Comparison of ENCODE assay signal across 9 mouse cellular contexts in genomic region chr7:19176516-19176947, GRCm38 (mm10). TPM values are rescaled to one million over a fixed set of nuclear protein-coding genes. Genes with fewer than 3 reads are reported as not detected.
A peak's percentile ranks its signal among the peaks of the same experiment; 100 is the strongest.
DNase-seq lines count a peak whose midpoint lies in the region; ATAC-seq and TF ChIP-seq lines count a peak whose summit lies in the region.
"Had no signal": no experiment of that assay in that cellular context is flagged by ENCODE, and none has a peak within 500 bp of the region (broad histone marks: within the 10 kb centered on the region; RNA-seq: fewer than 3 reads in every experiment).

No protein-coding gene starts in this region.

- peaks cover 52% of the 10 kb centered on the region for H3K27me3 ChIP-seq in heart, embryonic 12.5 days (replicated peaks)
- H3K27me3 ChIP-seq in limb, embryonic 12.5 days: peaks cover 70% of the 10 kb centered on the region
- H3K27me3 ChIP-seq in stomach, embryonic 16.5 days (ENCODE audit: control insufficient read depth, insufficient read depth, low read length): peaks cover 50% of the 10 kb centered on the region
- H3K27me3 ChIP-seq in kidney, adult 2 months (replicated peaks; ENCODE audit: control insufficient read depth, insufficient read depth, low read length): no peaks in the 10 kb centered on the region; the same call in none of the 2 replicates

- H3K4me1 ChIP-seq in heart, embryonic 12.5 days (replicated peaks): peaks cover 40% of the 10 kb centered on the region
- peaks cover 29% of the 10 kb centered on the region for H3K4me1 ChIP-seq in limb, embryonic 12.5 days (replicated peaks)
- peaks cover 18% of the 10 kb centered on the region for H3K4me1 ChIP-seq in stomach, embryonic 16.5 days (ENCODE audit: control insufficient read depth, insufficient read depth, low read length)
- H3K4me1 ChIP-seq in kidney, adult 2 months (ENCODE audit: control insufficient read depth, insufficient read depth, low read length): peaks cover 6% of the 10 kb centered on the region

- no peak overlapping the region for H3K27ac ChIP-seq in heart, embryonic 12.5 days (ENCODE audit: poor library complexity, severe bottlenecking)
- no peak overlapping the region for H3K27ac ChIP-seq in limb, embryonic 12.5 days
- no peak overlapping the region for H3K27ac ChIP-seq in stomach, embryonic 16.5 days (ENCODE audit: low read length)
- no peak overlapping the region for H3K27ac ChIP-seq in kidney, adult 2 months (ENCODE audit: insufficient read depth, low read depth, low read length)

- H3K36me3 ChIP-seq in heart, embryonic 12.5 days: no peaks in the 10 kb centered on the region
- no peaks in the 10 kb centered on the region for H3K36me3 ChIP-seq in limb, embryonic 12.5 days
- no peaks in the 10 kb centered on the region for H3K36me3 ChIP-seq in stomach, embryonic 16.5 days (ENCODE audit: control insufficient read depth, insufficient read depth, low read length)
- H3K36me3 ChIP-seq in kidney, adult 2 months (ENCODE audit: control insufficient read depth, insufficient read depth, low read length): no peaks in the 10 kb centered on the region

- peak overlapping the region; percentile 28 for H3K4me3 ChIP-seq in heart, embryonic 12.5 days
- peak overlapping the region; percentile 40 for H3K4me3 ChIP-seq in limb, embryonic 12.5 days (replicated peaks)
- H3K4me3 ChIP-seq in stomach, embryonic 16.5 days (replicated peaks; ENCODE audit: low read length): peak overlapping the region; percentile 20
- no peak overlapping the region for H3K4me3 ChIP-seq in kidney, adult 2 months (ENCODE audit: insufficient read depth, low read depth, low read length)

- WGBS in heart, embryonic 12.5 days: 6% methylated on average over 17 of the region's 21 CpGs
- 4% methylated on average over 18 of the region's 21 CpGs for WGBS in limb, embryonic 12.5 days
- 9% methylated on average over 21 of the region's 21 CpGs for WGBS in stomach, embryonic 16.5 days
- WGBS in kidney, adult 2 months: 13% methylated on average over 20 of the region's 21 CpGs

- H3K4me2 ChIP-seq in heart, embryonic 12.5 days: peak overlapping the region; percentile 46
- peak overlapping the region; percentile 55 for H3K4me2 ChIP-seq in limb, embryonic 12.5 days
- H3K4me2 ChIP-seq in stomach, embryonic 16.5 days (ENCODE audit: low read depth, low read length): peak overlapping the region; percentile 22; the same call in 1 of the 2 replicates

- DNase-seq in heart, adult 9 months (ENCODE audit: low spot score in 2 of 2): no peak
- peak; percentile 18 for DNase-seq in thymus, postnatal 4 days
- DNase-seq in thymus, adult 18-20 months: no peak
- DNase-seq in B cell, adult 2 months: no peak
- DNase-seq in kidney, adult 2 months: no peak
- DNase-seq: lung, adult 2 months had no signal

- H3K9me3 ChIP-seq in heart, embryonic 12.5 days (replicated peaks): 0 out of 2 replicates have a peak, but pooled peaks cover 5% of the 10 kb centered on the region
- H3K9me3 ChIP-seq in limb, embryonic 12.5 days: peaks cover 11% of the 10 kb centered on the region; the same call in 1 of the 2 replicates
- no peaks in the 10 kb centered on the region; the same call in 1 of the 2 replicates for H3K9me3 ChIP-seq in stomach, embryonic 16.5 days (replicated peaks; ENCODE audit: control insufficient read depth, low read length)

- ATAC-seq in heart, embryonic 12.5 days (ENCODE audit: insufficient number of reproducible peaks, low FRiP score): no peak
- ATAC-seq in limb, embryonic 12.5 days (ENCODE audit: insufficient number of reproducible peaks, insufficient read depth, low FRiP score, low TSS enrichment, low read depth): 0 out of 2 replicates have a peak, but pooled peaks have one; percentile 9
- ATAC-seq in stomach, embryonic 16.5 days (ENCODE audit: insufficient read depth, low FRiP score): no peak

- no peak for TF ChIP-seq POLR2A in kidney, adult 2 months (IDR thresholded peaks at IDR 0.05; ENCODE audit: low read depth, low read length)

- no peak for TF ChIP-seq CTCF in kidney, adult 2 months (conservative IDR thresholded peaks at IDR 0.05; ENCODE audit: insufficient read depth, insufficient read length, low read depth, low read length)

- peak overlapping the region; percentile 14; the same call in 1 of the 2 replicates for H3K9ac ChIP-seq in heart, embryonic 12.5 days
- H3K9ac ChIP-seq in limb, embryonic 12.5 days (replicated peaks): peak overlapping the region; percentile 40
- H3K9ac ChIP-seq in stomach, embryonic 16.5 days (ENCODE audit: low read length): peak overlapping the region; percentile 52; the same call in 1 of the 2 replicates

RNA-seq across cellular contexts. Expression of gene Eml2, which starts 0.3 kb away (rescaled TPM):
- 17.7 and 18.2 TPM in 2 replicates for polyA plus RNA-seq in heart, embryonic 12.5 days (2016; fragmentation: Nextera tagmentation; extraction: Ambion mirVana)
- polyA plus RNA-seq in limb, embryonic 12.5 days (2016; fragmentation: Nextera tagmentation; extraction: Ambion mirVana): 3.9 and 5.9 TPM in 2 replicates
- polyA plus RNA-seq in stomach, embryonic 16.5 days (2015; fragmentation: Nextera tagmentation; extraction: Ambion mirVana): 10.9 and 11.4 TPM in 2 replicates
- polyA plus RNA-seq in kidney, adult 2 months (2012; rRNA removed): 38.8 and 39.0 TPM in 2 replicates

RNA-seq across cellular contexts. Expression of gene Gipr, which starts 10.6 kb away (rescaled TPM):
- 8.0 and 9.7 TPM in 2 replicates for polyA plus RNA-seq in heart, embryonic 12.5 days (2016; fragmentation: Nextera tagmentation; extraction: Ambion mirVana)
- 0.18 and 0.36 TPM in 2 replicates for polyA plus RNA-seq in limb, embryonic 12.5 days (2016; fragmentation: Nextera tagmentation; extraction: Ambion mirVana)
- 1.6 and 2.4 TPM in 2 replicates for polyA plus RNA-seq in stomach, embryonic 16.5 days (2015; fragmentation: Nextera tagmentation; extraction: Ambion mirVana)
- polyA plus RNA-seq in kidney, adult 2 months (2012; rRNA removed): 0.13 and 0.20 TPM in 2 replicates

RNA-seq across cellular contexts. Expression of gene Snrpd2, which starts 27.0 kb away (rescaled TPM):
- polyA plus RNA-seq in heart, embryonic 12.5 days (2016; fragmentation: Nextera tagmentation; extraction: Ambion mirVana): 101 TPM in 2 replicates
- polyA plus RNA-seq in limb, embryonic 12.5 days (2016; fragmentation: Nextera tagmentation; extraction: Ambion mirVana): 161 and 170 TPM in 2 replicates
- polyA plus RNA-seq in stomach, embryonic 16.5 days (2015; fragmentation: Nextera tagmentation; extraction: Ambion mirVana): 123 and 136 TPM in 2 replicates
- 34.8 and 42.2 TPM in 2 replicates for polyA plus RNA-seq in kidney, adult 2 months (2012; rRNA removed)

RNA-seq across cellular contexts. Expression of gene Qpctl, which starts 27.4 kb away (rescaled TPM):
- polyA plus RNA-seq in heart, embryonic 12.5 days (2016; fragmentation: Nextera tagmentation; extraction: Ambion mirVana): 10.0 TPM in 2 replicates
- 15.9 and 17.2 TPM in 2 replicates for polyA plus RNA-seq in limb, embryonic 12.5 days (2016; fragmentation: Nextera tagmentation; extraction: Ambion mirVana)
- 14.1 and 14.8 TPM in 2 replicates for polyA plus RNA-seq in stomach, embryonic 16.5 days (2015; fragmentation: Nextera tagmentation; extraction: Ambion mirVana)
- polyA plus RNA-seq in kidney, adult 2 months (2012; rRNA removed): 11.9 and 12.1 TPM in 2 replicates

RNA-seq across cellular contexts. Expression of gene Gpr4, which starts 35.8 kb away (rescaled TPM):
- polyA plus RNA-seq in heart, embryonic 12.5 days (2016; fragmentation: Nextera tagmentation; extraction: Ambion mirVana): 0.97 and 1.1 TPM in 2 replicates
- polyA plus RNA-seq in limb, embryonic 12.5 days (2016; fragmentation: Nextera tagmentation; extraction: Ambion mirVana): 4.4 and 5.7 TPM in 2 replicates
- 1.4 and 1.7 TPM in 2 replicates for polyA plus RNA-seq in stomach, embryonic 16.5 days (2015; fragmentation: Nextera tagmentation; extraction: Ambion mirVana)
- 10.1 and 10.8 TPM in 2 replicates for polyA plus RNA-seq in kidney, adult 2 months (2012; rRNA removed)
